Mouse (Mus musculus): ENCODE data around the gene Trip6. TPM values are rescaled to one million over a fixed set of nuclear protein-coding genes. Genes with fewer than 3 reads are reported as not detected.
A peak's percentile ranks its signal among the peaks of the same experiment; 100 is the strongest.

The Trip6 gene
- polyA plus RNA-seq, 1 experiment from 2014 or later = 70.3 TPM

DNA sequence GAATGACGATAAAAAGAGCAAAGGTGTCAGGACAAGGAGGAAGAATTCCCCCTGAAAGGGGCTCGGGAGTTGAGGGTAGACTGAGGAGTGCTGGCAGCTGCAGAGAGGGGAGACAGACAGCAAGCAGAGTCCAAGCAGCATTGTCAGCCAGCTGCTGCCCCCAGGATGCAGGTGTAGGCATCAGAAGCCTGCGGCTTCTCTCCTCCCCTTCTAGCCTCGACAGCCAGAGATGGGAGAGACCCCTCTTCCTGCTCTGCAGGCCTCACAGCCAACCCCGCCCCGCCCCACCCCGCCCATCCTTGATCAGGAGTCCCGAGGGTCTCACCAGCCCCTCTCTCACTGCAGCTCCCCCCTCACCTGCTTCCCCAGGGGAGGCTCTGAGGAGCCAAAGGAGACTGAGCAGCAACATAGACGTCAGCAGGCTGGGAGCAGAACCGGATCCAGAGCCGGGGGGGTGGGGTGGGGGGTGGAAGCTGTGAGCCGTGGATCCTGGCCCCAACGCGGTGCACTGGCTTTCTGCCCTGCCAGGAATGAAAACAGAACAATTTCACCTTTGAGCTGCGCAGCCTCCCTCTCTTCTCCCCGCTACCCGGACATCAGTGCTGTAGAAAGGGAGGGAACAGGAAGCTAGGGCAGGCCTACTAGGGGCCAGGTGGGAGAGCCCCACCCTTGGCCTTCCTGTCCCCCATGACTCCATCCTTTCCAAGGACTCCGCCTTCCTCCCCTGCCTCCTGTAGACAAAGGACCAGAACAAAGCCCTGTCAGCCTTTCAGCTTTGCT, 45.9 kb downstream of the Trip6 start:
- DNase-seq (ENCODE audit: extremely low spot score, low spot score) = no peak
- H3K4me1 ChIP-seq = peaks cover 11% of the 10 kb centered on the region

GRCm38 (mm10) chr5:137264787-137265186, 49.4 kb downstream of the Trip6 start:
- no peaks in the 10 kb centered on the region for H3K9me3 ChIP-seq
- no peak for DNase-seq (ENCODE audit: extremely low spot score, low spot score)
- 91% methylated on average over 11 of the region's 11 CpGs for WGBS
- peaks cover 11% of the 10 kb centered on the region for H3K4me1 ChIP-seq
- H3K36me3 ChIP-seq (replicated peaks) = no peaks in the 10 kb centered on the region
- no peaks in the 10 kb centered on the region for H3K27me3 ChIP-seq (ENCODE audit: poor library complexity, severe bottlenecking)
- H3K27ac ChIP-seq = no peak overlapping the region
- no peak overlapping the region for H3K4me3 ChIP-seq

More for the DNA sequence above, 45.9 kb downstream of the Trip6 start:
- 37% methylated on average over 18 of the region's 18 CpGs for WGBS
- no peaks in the 10 kb centered on the region for H3K27me3 ChIP-seq (ENCODE audit: poor library complexity, severe bottlenecking)
- no peak overlapping the region; the same call in 1 of the 2 replicates for H3K4me3 ChIP-seq
- no peaks in the 10 kb centered on the region for H3K36me3 ChIP-seq (replicated peaks)
- peaks cover 6% of the 10 kb centered on the region; the same call in 1 of the 2 replicates for H3K9me3 ChIP-seq
- H3K27ac ChIP-seq = peak overlapping the region; percentile 70

GRCm38 (mm10) chr5:137263897-137264720, 50.1 kb downstream of the Trip6 start:
- WGBS = 87% methylated on average over 14 of the region's 14 CpGs
- Histone ChIP-seq H3K27ac (no peak overlapping the region), H3K36me3 (replicated peaks) (no peaks in the 10 kb centered on the region), H3K27me3 (ENCODE audit: poor library complexity, severe bottlenecking) (no peaks in the 10 kb centered on the region), H3K4me1 (peaks cover 11% of the 10 kb centered on the region), H3K9me3 (no peaks in the 10 kb centered on the region), H3K4me3 (no peak overlapping the region)
- DNase-seq (ENCODE audit: extremely low spot score, low spot score) = no peak

Small RNA genes within 50 kb of the gene (microRNA-seq; reads per million reads assigned to microRNA genes)
- gene Mir7036 = not detected
- not detected for gene Mir8116

Other genes starting within 250 kb of the Trip6 start
- 0.10 and 0.17 TPM in 2 replicates for gene Serpine1, start 242.1 kb downstream of the Trip6 start, polyA plus RNA-seq (2016; fragmentation: Nextera tagmentation; extraction: Ambion mirVana)
- 4.6 and 5.0 TPM in 2 replicates for gene Trim56, start 198.2 kb downstream of the Trip6 start, polyA plus RNA-seq (2016; fragmentation: Nextera tagmentation; extraction: Ambion mirVana)
- gene Muc3, start 165.1 kb downstream of the Trip6 start, polyA plus RNA-seq (2016; fragmentation: Nextera tagmentation; extraction: Ambion mirVana) = not detected in 2 replicates
- not detected in 2 replicates for gene Muc3a, start 102.0 kb downstream of the Trip6 start, polyA plus RNA-seq (2016; fragmentation: Nextera tagmentation; extraction: Ambion mirVana)
- gene Ache, start 26.9 kb downstream of the Trip6 start, polyA plus RNA-seq (2016; fragmentation: Nextera tagmentation; extraction: Ambion mirVana) = 1.9 and 2.3 TPM in 2 replicates
- 10.3 and 10.4 TPM in 2 replicates for gene Ufsp1, start 19.8 kb downstream of the Trip6 start, polyA plus RNA-seq (2016; fragmentation: Nextera tagmentation; extraction: Ambion mirVana)
- gene Srrt, start 6.7 kb downstream of the Trip6 start, polyA plus RNA-seq (2016; fragmentation: Nextera tagmentation; extraction: Ambion mirVana) = 205 and 209 TPM in 2 replicates
- 10.6 and 11.8 TPM in 2 replicates for gene Slc12a9, start 19.2 kb upstream of the Trip6 start, polyA plus RNA-seq (2016; fragmentation: Nextera tagmentation; extraction: Ambion mirVana)
- gene Ephb4, start 35.7 kb upstream of the Trip6 start, polyA plus RNA-seq (2016; fragmentation: Nextera tagmentation; extraction: Ambion mirVana) = 31.9 and 33.5 TPM in 2 replicates
- 0.10 and 0.12 TPM in 2 replicates for gene Zan, start 162.7 kb upstream of the Trip6 start, polyA plus RNA-seq (2016; fragmentation: Nextera tagmentation; extraction: Ambion mirVana)
- gene Pop7, start 188.1 kb upstream of the Trip6 start, polyA plus RNA-seq (2016; fragmentation: Nextera tagmentation; extraction: Ambion mirVana) = 56.1 and 59.4 TPM in 2 replicates
- gene Gigyf1, start 204.1 kb upstream of the Trip6 start, polyA plus RNA-seq (2016; fragmentation: Nextera tagmentation; extraction: Ambion mirVana) = 13.5 and 14.0 TPM in 2 replicates
- 2.9 and 4.8 TPM in 2 replicates for gene Epo, start 218.8 kb upstream of the Trip6 start, polyA plus RNA-seq (2016; fragmentation: Nextera tagmentation; extraction: Ambion mirVana)
- 287 and 288 TPM in 2 replicates for gene Gnb2, start 219.1 kb upstream of the Trip6 start, polyA plus RNA-seq (2016; fragmentation: Nextera tagmentation; extraction: Ambion mirVana)
- gene Actl6b, start 239.1 kb upstream of the Trip6 start, polyA plus RNA-seq (2016; fragmentation: Nextera tagmentation; extraction: Ambion mirVana) = 2.0 and 4.8 TPM in 2 replicates